Mouse (Mus musculus) heart, embryonic 11.5 days (tissue): Measurements from ENCODE around the gene Ddx5. TPM values are rescaled to one million over a fixed set of nuclear protein-coding genes. Genes with fewer than 3 reads are reported as not detected.
"Not testable (repeated sequence)": the region's sequence is repeated elsewhere in the genome, so short reads cannot be mapped to it uniquely, and the experiment has no call there.

Source experiments
- ATAC-seq: fragments of 200-750 bp; cut with Nextera tagmentation; replicated peaks from 2 replicates; pipeline ENCODE4 v1.8.0; 2017; ENCODE audit warnings: moderate library complexity; ENCODE audit not compliant: insufficient number of reproducible peaks, low FRiP score, low TSS enrichment
- H3K27ac ChIP-seq: fragments of 300-500 bp; sonication (generic); 2 replicates; pipeline ENCODE4 v1.5.1; 2014; ENCODE audit warnings: mild to moderate bottlenecking, low read depth, low read length
- H3K27me3 ChIP-seq: fragments of 300-500 bp; sonication (generic); 2 replicates; pipeline ENCODE4 v1.6.1; 2014; ENCODE audit warnings: mild to moderate bottlenecking, low read length, mixed read lengths; ENCODE audit not compliant: control insufficient read depth, insufficient read depth
- H3K36me3 ChIP-seq: fragments of 300-500 bp; sonication (generic); 2 replicates; pipeline ENCODE4 v1.6.1; 2014; ENCODE audit warnings: mild to moderate bottlenecking, low read length, moderate library complexity, mixed read lengths; ENCODE audit not compliant: control insufficient read depth, insufficient read depth
- H3K4me1 ChIP-seq: fragments of 300-500 bp; sonication (generic); 2 replicates; pipeline ENCODE4 v1.6.1; 2014; ENCODE audit warnings: low read length; ENCODE audit not compliant: control insufficient read depth, insufficient read depth
- H3K4me2 ChIP-seq: fragments of 300-500 bp; sonication (generic); 2 replicates; pipeline ENCODE4 v1.6.1; 2014; ENCODE audit warnings: mild to moderate bottlenecking, moderate library complexity
- H3K4me3 ChIP-seq: fragments of 300-500 bp; sonication (generic); 2 replicates; pipeline ENCODE4 v1.5.1; 2014; ENCODE audit warnings: low read depth, low read length
- H3K9ac ChIP-seq: fragments of 300-500 bp; sonication (generic); 2 replicates; pipeline ENCODE4 v1.6.1; 2014; ENCODE audit warnings: mild to moderate bottlenecking, low read depth, low read length, moderate library complexity
- H3K9me3 ChIP-seq: fragments of 300-500 bp; sonication (generic); replicated peaks from 2 replicates; pipeline ENCODE4 v1.6.1; 2016; ENCODE audit warnings: low read length; ENCODE audit not compliant: control insufficient read depth
- WGBS: fragments of 180-500 bp; shearing (Covaris S2); extraction: QIAGEN DNeasy Blood & Tissue Kit; methylation state at CpG from one replicate; pipeline ENCODE4 v1.1.7; 2014; ENCODE audit not compliant: insufficient replicate concordance; 5-methylcytosine and 5-hydroxymethylcytosine counted together
- polyA plus RNA-seq: library from polyadenylated mRNA; unstranded; fragments of >200 nt; fragmentation: Nextera tagmentation; extraction: Ambion mirVana; gene quantifications from 2 replicates; pipeline ENCODE4 v1.2.1, GENCODE M21; 2014

The Ddx5 gene
- polyA plus RNA-seq, 1 experiment from 2014 or later = 291 TPM

GRCm38 (mm10) chr11:106750121-106750751, 38.7 kb downstream of the Ddx5 start, which contains the start of gene Pecam1:
Pecam1 (minus strand) TSS chr11:106750628.
- 0 out of 2 replicates have a peak, but pooled peaks cover 2% of the 10 kb centered on the region for H3K9me3 ChIP-seq
- H3K27me3 ChIP-seq = no peaks in the 10 kb centered on the region
- no peak within 1 kb of the TSS for H3K4me3 ChIP-seq
- no peak within 1 kb of the TSS for H3K4me2 ChIP-seq
- no peak within 1 kb of the TSS for H3K27ac ChIP-seq
- H3K9ac ChIP-seq = no peak within 1 kb of the TSS
- H3K4me1 ChIP-seq = peaks cover 4% of the 10 kb centered on the region; the same call in 1 of the 2 replicates
- H3K36me3 ChIP-seq = no peaks in the 10 kb centered on the region
- WGBS = 80% methylated on average over 13 of the region's 13 CpGs
- no peak for ATAC-seq

GRCm38 (mm10) chr11:106749557-106750120, 39.3 kb downstream of the Ddx5 start:
- 87% methylated on average over 7 of the region's 7 CpGs for WGBS
- not testable (repeated sequence) for H3K27me3 ChIP-seq, H3K4me2 ChIP-seq, H3K9me3 ChIP-seq, H3K4me1 ChIP-seq, H3K27ac ChIP-seq, H3K36me3 ChIP-seq, ATAC-seq, H3K9ac ChIP-seq, H3K4me3 ChIP-seq

GRCm38 (mm10) chr11:106744949-106745348, 44.0 kb downstream of the Ddx5 start:
- no peak for ATAC-seq
- H3K4me1 ChIP-seq = no peaks in the 10 kb centered on the region
- no peak overlapping the region for H3K27ac ChIP-seq
- H3K4me3 ChIP-seq = no peak overlapping the region
- H3K36me3 ChIP-seq = no peaks in the 10 kb centered on the region
- H3K4me2 ChIP-seq = no peak overlapping the region
- H3K27me3 ChIP-seq = no peaks in the 10 kb centered on the region
- H3K9ac ChIP-seq = no peak overlapping the region
- 0 out of 2 replicates have a peak, but pooled peaks cover 2% of the 10 kb centered on the region for H3K9me3 ChIP-seq
- 89% methylated on average over 5 of the region's 5 CpGs for WGBS

GRCm38 (mm10) chr11:106742388-106742841, 46.6 kb downstream of the Ddx5 start:
- H3K36me3 ChIP-seq = no peaks in the 10 kb centered on the region
- ATAC-seq = no peak

GRCm38 (mm10) chr11:106741826-106742225, 47.2 kb downstream of the Ddx5 start:
- Histone ChIP-seq H3K36me3 (no peaks in the 10 kb centered on the region), H3K9me3 (no peaks in the 10 kb centered on the region), H3K4me3 (no peak overlapping the region), H3K4me1 (peaks cover 9% of the 10 kb centered on the region), H3K4me2 (no peak overlapping the region), H3K9ac (no peak overlapping the region), H3K27me3 (no peaks in the 10 kb centered on the region), H3K27ac (no peak overlapping the region)
- WGBS = 91% methylated on average over 3 of the region's 3 CpGs
- ATAC-seq = no peak

More at GRCm38 (mm10) chr11:106742388-106742841, 46.6 kb downstream of the Ddx5 start:
- H3K9me3 ChIP-seq = 0 out of 2 replicates have a peak, but pooled peaks cover 2% of the 10 kb centered on the region
- H3K27ac ChIP-seq = no peak overlapping the region
- H3K9ac ChIP-seq = no peak overlapping the region
- no peak overlapping the region for H3K4me2 ChIP-seq
- H3K4me3 ChIP-seq = no peak overlapping the region
- WGBS = 49% methylated on average over 6 of the region's 6 CpGs
- no peaks in the 10 kb centered on the region for H3K27me3 ChIP-seq
- peaks cover 3% of the 10 kb centered on the region for H3K4me1 ChIP-seq

- H3K27me3 ChIP-seq = no peaks in the 10 kb centered on the region
- H3K4me2 ChIP-seq = no peak overlapping the region
- H3K9me3 ChIP-seq = no peaks in the 10 kb centered on the region
- peaks cover 9% of the 10 kb centered on the region for H3K4me1 ChIP-seq
- H3K27ac ChIP-seq = no peak overlapping the region
- H3K36me3 ChIP-seq = no peaks in the 10 kb centered on the region
- H3K9ac ChIP-seq = no peak overlapping the region
- WGBS = 79% methylated on average over 6 of the region's 6 CpGs
- H3K4me3 ChIP-seq = no peak overlapping the region
- no peak for ATAC-seq
Measured at GRCm38 (mm10) chr11:106741232-106741631, 47.8 kb downstream of the Ddx5 start.

- H3K27me3 ChIP-seq, H3K9ac ChIP-seq, ATAC-seq, H3K4me3 ChIP-seq, H3K4me1 ChIP-seq, H3K27ac ChIP-seq, H3K36me3 ChIP-seq, H3K9me3 ChIP-seq, H3K4me2 ChIP-seq: not testable (repeated sequence)
- WGBS = 87% methylated on average over 5 of the region's 8 CpGs
Measured at GRCm38 (mm10) chr11:106740724-106741123, 48.3 kb downstream of the Ddx5 start.

- no peaks in the 10 kb centered on the region for H3K9me3 ChIP-seq
- WGBS = 81% methylated on average over 2 of the region's 2 CpGs
- H3K4me1 ChIP-seq = peaks cover 9% of the 10 kb centered on the region
- H3K27me3 ChIP-seq = no peaks in the 10 kb centered on the region
- no peak overlapping the region for H3K27ac ChIP-seq
- no peak for ATAC-seq
- H3K4me3 ChIP-seq = no peak overlapping the region
- no peaks in the 10 kb centered on the region for H3K36me3 ChIP-seq
- H3K4me2 ChIP-seq = no peak overlapping the region
- H3K9ac ChIP-seq = no peak overlapping the region
Measured at GRCm38 (mm10) chr11:106739116-106739515, 49.9 kb downstream of the Ddx5 start.
